Mouse (Mus musculus): ENCODE measurements around the gene Chp1.
"Not testable (repeated sequence)": the region's sequence is repeated elsewhere in the genome, so short reads cannot be mapped to it uniquely, and the experiment has no call there.

The Chp1 gene

DNA sequence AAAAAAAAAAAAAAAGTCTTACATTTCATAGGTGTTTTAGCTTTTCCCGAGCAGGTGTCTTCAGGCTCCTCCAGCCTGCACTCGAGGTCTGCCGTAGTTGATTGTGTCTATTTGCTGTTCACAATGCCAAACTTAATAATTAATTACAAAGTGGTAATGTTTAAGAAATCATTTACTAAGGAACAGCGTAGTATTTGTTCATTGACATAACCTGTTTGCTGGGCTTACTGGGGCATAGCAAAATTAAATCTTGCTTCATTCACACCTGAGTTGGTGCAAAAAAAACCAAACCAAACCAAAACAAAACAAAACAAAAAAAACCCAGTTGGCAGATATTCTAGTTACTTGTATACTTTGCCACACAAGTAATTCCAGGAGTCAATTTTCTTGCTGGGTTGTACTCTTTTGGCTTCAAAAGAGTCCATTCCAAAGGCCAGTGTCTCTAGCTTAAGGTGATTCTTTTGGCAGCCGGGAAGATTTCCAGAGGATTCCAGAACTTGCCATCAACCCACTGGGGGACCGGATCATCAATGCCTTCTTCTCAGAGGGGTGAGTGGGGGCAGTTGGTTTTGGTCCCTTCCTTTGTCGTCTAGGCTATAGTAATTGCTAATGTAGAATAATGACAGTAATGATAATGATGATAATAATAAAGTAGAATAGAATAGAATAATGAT lies 18.8 kb downstream of the Chp1 start:
- no peak for DNase-seq

GRCm38 (mm10) chr2:119572471-119572870 lies 25.0 kb downstream of the Chp1 start:
- DNase-seq = no peak

DNA sequence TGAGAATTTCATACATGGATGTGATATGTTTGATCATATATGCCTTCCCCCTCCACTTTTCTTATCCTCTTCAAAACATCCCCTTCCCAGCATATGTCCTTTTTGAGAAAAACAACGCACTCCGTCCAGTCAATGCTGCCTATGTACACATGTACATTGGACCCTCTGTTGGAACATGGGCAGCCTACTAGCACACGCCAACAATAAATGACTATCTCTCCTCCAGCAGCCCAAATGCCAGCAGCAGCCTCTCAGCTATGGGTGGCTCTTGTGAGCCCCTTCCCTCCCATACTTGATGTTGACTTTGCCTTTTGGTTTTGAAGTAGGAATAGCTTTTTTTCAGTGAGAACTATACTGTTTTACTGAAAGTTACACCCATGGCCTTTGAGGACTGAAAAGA lies 34.1 kb downstream of the Chp1 start:
- no peak for DNase-seq

DNA sequence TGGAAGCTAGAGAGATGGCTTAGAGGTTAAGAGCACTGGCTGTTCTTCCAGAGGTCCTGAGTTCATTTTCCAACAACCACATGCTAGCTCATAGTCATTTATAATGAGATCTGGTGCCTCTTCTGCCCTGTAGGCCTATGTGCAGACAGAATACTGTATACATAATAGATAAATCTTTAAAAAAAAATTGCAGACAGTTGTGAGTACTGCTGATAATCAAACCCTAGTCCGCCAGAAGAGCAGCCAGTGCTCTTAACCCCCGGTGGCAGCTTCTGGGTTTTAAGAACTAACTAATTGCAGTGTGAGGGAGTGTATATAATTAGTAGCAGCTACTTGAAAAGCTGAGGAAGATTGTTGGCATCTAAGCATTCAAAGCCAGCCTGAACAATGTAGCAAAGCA lies 35.9 kb downstream of the Chp1 start:
- DNase-seq = no peak

DNA sequence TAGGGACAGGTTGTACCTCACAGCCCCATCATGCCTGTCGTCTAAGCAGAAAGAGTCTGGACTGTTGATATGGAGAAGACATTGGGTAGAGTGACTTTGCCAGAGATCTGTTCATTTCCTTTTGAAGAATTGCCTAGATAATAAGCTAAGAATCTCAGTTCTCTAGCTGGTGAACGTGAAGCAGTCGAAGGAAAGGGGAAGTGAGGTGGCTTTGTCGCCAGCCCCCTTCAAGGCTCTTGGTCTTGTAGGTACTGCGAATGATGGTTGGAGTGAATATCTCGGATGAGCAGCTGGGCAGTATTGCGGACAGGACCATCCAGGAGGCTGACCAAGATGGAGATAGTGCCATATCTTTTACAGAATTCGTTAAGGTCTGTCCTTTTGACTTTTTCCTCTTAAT lies 36.8 kb downstream of the Chp1 start:
- DNase-seq = no peak

DNA sequence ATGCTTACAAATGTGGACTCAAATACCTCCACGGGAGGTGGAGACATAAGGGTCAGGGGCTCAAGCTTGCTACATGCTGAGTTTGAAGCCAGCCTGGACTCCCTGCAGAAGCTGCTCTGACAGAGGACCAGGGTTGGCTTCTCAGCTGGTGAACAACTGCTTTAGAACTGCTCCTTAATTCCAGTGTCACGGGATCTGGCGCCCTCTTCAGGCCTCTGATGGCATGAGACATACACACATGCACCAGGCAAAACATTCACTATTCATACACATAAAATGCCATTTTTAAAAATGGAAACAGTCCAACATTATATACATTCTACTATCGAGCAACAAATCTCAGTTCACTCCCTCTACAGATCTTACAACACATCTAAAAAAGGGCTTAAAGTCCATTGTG lies 39.9 kb downstream of the Chp1 start:
- peak; percentile 28 for DNase-seq

- DNase-seq = no peak
These were observed 43.8 kb downstream of the Chp1 start for GRCm38 (mm10) chr2:119591247-119591646.

DNA sequence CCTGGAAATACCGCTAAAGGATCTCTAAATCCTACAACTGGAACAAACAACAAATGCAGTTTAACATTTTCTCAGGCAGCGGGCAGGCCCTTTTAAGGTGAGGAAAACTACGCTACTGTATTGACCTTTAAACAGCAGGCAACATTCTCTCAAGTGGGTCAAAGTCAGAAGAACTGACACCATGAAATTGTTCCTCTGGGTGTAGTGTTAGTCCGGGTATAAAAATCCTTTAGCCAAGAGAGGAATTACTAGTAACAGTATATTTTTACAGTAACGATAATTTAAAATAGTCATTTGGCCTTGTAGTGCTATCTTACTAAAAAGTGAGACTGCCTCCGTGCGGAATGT lies 46.2 kb downstream of the Chp1 start:
- DNase-seq = no peak

DNA sequence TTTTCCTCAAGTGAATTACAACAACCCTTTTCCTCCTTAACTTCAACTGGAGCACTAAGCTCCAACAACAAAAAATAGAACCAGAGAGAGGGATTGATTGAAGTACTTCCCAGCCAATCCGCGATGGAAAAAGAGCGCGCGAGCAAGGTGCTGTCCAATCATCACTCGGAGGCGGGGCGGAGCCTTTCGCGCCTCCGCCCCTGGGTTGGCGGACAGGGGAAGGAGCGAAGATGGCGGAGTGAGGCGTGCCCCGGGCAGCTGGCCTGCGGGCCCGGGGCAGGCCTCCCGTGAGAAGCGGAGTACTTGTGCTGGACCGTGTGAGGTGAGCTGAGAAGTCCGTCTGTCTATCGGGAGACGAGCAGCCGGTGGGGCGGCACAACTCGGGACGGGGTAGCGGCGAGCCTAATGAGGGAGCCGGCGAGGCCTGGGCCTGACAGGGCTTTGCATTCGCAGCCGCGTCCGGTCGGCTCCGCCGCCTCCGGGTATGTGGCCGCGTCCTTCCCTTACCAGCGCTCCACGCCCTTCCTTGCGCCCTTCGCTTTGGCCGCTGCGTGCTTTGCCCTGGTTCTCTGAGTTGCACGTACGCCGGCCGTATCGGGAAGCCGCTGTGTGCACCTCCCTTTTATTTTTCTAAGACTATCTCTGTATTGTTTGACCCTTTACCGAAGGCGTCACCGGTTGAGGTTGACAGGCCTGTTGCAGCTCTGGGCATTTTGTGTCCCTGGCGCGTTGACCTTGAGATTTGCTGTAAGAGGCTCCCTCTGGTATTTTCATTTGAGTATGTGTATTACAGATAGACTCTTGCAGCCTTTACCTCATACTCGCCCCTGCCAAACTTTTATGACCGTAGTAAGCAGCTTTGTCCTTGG lies 46.9 kb downstream of the Chp1 start:
- peak; percentile 98 for DNase-seq

DNA sequence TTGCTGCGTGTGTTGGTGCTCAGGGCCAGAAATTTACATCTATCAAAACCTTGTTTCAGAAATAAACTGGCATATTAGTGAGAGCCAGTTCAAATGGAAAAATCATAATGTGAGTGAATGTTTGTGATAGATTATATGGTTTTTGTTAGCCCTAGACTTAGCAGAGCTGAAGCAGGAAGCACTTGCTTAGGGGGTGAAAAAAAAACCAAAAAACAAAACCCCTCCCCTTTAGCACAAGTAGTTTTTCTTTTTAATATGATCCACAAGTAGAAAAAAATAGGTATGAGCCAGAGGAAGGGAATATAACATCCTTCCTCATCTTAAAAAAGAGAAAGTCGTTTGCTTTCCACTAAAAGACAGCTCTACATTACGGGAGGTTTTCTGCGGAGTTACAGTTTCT lies 47.8 kb downstream of the Chp1 start:
- DNase-seq = no peak

DNA sequence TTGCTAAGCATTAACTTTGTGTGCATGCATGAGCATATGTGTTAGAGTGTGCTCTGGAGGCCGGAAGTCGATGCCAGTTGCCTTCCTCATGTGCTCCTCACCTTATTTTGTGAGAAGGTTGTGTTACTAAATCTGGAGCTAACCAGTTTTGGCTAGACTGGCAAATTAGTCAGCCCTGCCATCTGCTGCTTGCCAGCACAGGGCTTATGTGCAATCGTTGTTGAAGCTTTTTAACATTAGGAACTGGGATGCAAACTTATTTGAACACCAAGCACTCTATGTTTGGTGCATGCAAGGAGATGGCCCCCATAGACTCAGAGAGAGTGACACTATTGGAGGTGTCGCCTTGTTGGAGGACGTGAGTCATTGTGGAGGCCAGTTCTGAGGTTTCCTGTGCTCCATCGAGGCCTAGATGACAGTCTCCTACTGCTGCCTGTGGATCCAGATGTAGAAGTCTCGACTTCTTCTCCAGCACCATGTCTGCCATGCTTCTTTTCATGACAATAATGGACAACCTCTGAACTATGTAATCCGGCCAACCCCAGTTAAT lies 49.4 kb downstream of the Chp1 start:
- DNase-seq = peak; percentile 33

GRCm38 (mm10) chr2:119601027-119601426 lies 53.5 kb downstream of the Chp1 start:
- no peak for DNase-seq

GRCm38 (mm10) chr2:119601575-119601974 lies 54.1 kb downstream of the Chp1 start:
- DNase-seq = not testable (repeated sequence)

DNA sequence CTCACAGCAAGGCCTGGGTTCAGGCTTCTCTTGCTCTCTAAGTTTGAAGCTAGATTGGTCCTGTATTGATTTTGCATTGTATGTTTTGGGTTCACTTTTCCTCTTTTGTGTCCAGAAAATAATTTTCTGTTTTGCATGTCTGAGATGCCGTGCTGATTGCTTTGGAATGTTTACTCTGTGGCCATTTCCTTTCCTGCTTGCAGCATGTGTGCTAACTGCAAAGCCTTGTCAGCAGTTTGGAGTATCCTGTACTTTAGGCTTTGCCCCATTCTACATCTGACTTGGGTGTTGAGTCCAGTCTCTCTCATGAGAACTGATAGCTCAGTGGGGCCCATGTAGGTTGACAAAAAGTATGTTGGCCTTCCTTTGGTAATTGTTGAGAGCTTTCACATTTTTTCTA lies 55.0 kb downstream of the Chp1 start:
- no peak for DNase-seq

DNA sequence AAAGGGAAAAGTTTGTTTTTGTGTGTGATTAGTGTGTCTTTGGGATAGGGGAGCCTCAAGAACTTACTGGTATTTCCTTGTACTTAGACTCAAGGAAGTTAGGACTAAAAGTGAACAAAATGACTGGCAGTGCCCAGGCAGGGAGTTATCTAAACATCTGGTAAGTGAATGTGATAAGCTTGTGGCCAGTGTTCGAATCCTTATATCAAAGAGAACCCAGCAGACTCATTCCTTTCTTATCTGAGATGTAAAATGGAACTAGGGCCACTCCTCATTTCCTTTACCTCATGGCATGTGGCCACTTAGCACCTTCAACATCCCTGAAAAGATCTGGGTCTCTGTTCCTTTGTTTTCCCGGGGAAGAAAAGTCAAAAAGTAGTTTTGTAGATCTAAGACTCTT lies 56.4 kb downstream of the Chp1 start:
- no peak for DNase-seq

DNA sequence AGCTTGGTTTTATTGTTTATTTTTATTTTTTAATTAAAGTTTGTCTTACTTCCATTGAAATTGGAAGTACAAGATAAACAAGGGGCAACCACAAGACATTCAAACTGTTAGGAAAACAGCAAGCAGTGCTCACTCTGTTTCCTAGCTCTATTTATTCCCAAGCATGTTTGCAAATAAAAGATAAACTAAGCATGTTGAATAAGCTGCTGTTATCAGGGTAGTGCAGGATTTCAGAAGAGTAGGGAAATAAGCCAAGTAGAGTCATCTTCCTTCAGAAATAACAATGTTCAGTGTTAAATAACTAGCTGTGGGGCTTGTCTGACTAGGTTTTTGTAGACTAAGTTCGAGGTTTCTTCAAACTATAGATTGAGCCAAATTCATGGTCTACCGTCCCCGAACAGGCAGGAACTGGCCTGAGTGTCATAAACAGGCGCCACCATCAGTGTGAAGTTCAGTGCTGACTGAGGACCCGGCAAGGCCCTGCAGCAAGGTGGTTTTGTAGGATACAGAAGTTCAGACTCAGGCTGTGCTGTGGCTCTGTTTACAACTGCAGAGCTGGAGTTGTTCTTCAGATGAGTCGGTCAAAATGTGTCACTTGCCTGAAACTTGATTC lies 58.0 kb downstream of the Chp1 start:
- DNase-seq = no peak

DNA sequence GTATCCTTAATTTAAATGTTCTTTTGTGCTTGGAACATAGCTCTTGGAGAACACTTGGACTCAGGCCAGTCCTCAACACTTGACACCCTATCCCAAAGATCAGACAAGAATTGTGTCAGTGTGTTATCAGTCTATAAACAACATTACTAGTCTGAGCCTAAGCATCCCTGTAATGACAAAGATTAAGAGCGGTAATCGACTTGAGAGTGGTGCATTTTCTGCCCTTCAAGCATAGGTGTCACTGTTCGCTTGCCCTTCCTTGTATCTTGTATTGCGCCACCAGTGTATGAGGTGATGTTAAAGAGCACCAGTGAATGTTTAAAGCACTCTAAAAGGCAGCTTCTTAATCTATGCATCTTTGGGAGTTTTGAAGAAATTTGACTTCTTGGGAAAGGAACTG lies 59.5 kb downstream of the Chp1 start:
- no peak for DNase-seq

DNA sequence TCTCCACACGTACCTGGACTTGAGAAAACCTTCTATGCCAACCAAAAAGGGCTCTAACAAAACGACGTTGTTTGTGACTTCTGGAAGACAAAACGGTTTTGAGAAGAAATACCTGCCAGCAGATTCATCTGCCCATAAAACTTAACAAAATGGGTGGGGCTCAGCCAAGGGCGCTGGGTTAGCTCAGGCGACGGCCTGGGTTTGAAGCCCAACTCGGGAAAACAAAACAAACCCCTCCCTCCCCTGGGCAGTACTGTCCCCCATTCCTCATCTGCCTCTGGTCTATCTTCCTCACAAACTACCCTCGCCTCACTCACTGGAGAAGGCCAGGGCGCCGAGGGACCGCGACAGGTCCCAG lies 70.3 kb downstream of the Chp1 start:
- DNase-seq = no peak

DNA sequence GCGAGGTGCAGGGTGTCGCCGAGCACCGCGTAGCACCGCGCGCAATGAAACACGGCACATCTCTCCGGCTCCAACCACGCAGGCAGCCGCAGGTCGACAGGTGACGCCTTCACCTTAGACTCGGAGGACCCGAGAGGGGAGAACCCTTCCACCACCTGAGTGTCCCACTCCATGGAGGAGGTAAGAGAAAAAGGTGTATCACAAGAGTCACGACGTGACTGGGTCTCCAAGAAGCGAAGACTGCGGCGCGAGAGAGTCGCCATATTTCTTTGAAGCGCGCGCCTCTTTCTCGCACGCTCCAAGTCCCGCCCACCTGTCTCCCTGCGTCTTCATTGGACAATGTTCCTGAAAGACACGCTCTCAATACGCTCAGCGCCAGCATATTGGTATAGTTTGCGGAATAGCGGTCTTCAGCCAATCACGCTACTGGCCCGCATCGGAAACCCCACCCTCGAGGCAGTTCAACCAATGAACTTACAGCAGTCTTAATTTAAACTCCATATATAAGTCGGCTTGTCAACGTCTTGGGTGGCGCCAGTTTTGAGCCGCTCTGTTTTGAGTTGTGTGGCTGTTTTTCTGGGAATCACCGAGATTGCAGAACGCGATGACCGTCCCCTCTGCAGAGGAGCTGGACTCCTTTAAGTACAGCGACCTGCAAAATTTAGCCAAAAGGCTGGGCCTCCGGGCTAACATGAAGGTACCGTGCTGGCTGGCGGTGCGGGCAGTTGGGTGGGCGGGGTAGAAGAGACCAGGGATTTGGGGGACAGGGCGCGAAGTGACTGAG lies 70.9 kb downstream of the Chp1 start, which contains the start of the genes Nusap1 and Oip5:
Nusap1 (plus strand) TSS at position 100 of the 784 bp plus-strand sequence.
Oip5 (minus strand) TSS at position 271 of the 784 bp plus-strand sequence.
- peak; percentile 87 for DNase-seq

DNA sequence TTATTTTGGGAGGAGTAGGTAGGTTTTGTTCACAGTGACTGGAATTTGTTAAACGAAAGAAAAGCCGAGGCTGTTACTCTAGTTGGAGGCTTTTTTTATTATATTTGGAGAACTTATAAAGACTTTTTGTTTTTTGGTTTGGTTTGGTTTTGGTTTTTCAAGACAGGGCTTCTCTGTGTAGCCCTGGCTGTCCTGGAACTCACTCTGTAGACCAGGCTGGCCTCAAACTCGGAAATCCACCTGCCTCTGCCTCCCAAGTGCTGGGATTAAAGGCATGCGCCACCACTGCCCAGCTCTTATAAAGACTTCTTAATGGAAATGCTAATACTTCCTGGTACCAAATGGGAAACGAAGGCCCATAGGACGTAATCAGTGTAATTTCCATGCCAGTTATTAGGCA lies 71.5 kb downstream of the Chp1 start:
- DNase-seq = not testable (repeated sequence)

- no peak for DNase-seq
These were observed 73.8 kb downstream of the Chp1 start for GRCm38 (mm10) chr2:119621302-119621701.
